ENCODE assay signal across 8 mouse cellular contexts in the genomic region with DNA sequence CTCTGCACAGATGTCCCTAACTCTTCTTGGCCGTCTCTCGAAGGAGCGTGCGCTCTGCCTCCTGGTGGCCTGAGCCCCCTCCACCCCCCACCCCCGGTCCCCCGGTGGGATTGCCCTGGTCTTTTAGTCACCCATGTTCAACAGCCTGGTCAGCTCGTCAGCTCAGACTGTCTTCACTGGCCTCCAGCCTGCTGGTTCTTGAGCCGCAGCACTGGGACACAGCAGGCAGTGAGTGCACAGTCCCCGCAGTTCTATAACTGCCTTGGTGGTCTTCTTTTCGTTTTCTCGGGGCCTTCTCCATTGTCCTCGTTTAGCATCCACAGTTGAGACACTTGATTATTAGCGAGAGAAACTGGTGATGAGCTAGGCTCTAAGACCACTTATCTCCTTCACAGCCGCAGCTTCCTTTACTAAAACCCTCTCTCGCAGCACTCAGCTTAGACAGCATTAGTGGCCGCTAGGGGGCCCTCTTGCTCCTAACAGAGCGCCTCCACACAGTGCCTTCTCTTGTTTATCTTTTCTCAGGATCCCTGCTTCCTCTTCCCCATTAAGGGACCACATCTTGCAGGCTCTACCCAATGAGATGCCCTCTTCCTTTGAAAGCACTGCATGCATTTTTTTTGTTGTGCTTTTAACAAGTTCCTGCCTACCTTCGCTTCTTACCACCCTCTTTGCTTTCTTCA. TPM values are rescaled to one million over a fixed set of nuclear protein-coding genes. Genes with fewer than 3 reads are reported as not detected.
DNase-seq lines count a peak whose midpoint lies in the region; ATAC-seq and TF ChIP-seq lines count a peak whose summit lies in the region.

No protein-coding gene starts in this region.

- H3K4me2 ChIP-seq in hindbrain, embryonic 11.5 days (replicated peaks; ENCODE audit: low read depth, low read length) = no peak overlapping the region

- H3K4me3 ChIP-seq in cerebellum, adult 2 months (replicated peaks; ENCODE audit: insufficient read depth, low read depth, low read length) = no peak overlapping the region
- no peak overlapping the region for H3K4me3 ChIP-seq in hindbrain, embryonic 11.5 days (ENCODE audit: low read depth, low read length)

- H3K9me3 ChIP-seq in hindbrain, embryonic 11.5 days (ENCODE audit: control insufficient read depth, low read length) = no peaks in the 10 kb centered on the region

- no peaks in the 10 kb centered on the region for H3K36me3 ChIP-seq in hindbrain, embryonic 11.5 days (ENCODE audit: control insufficient read depth, insufficient read depth, low read length)

- peak; percentile 80; the same call in 1 of the 2 replicates for ATAC-seq in hindbrain, embryonic 11.5 days (ENCODE audit: low FRiP score)

- H3K9ac ChIP-seq in hindbrain, embryonic 11.5 days (ENCODE audit: low read depth, low read length) = no peak overlapping the region

- TF ChIP-seq CTCF in cerebellum, adult 2 months (IDR thresholded peaks at IDR 0.05; ENCODE audit: borderline replicate concordance, insufficient read depth, low read depth, low read length) = peak; percentile 60; the same call in 1 of the 2 replicates

- WGBS in cerebellum, adult 2 months = 27% methylated on average over 18 of the region's 18 CpGs
- WGBS in hindbrain, embryonic 11.5 days = 19% methylated on average over 18 of the region's 18 CpGs

- H3K27me3 ChIP-seq in cerebellum, adult 2 months (ENCODE audit: control insufficient read depth, insufficient read depth, low read length) = no peaks in the 10 kb centered on the region
- H3K27me3 ChIP-seq in hindbrain, embryonic 11.5 days (ENCODE audit: control insufficient read depth, insufficient read depth, low read length) = no peaks in the 10 kb centered on the region

- no peak for TF ChIP-seq POLR2A in cerebellum, adult 2 months (IDR thresholded peaks at IDR 0.05; ENCODE audit: borderline replicate concordance, insufficient read depth, low read length)

- peaks cover 5% of the 10 kb centered on the region for H3K4me1 ChIP-seq in cerebellum, adult 2 months (ENCODE audit: control insufficient read depth, insufficient read depth, low read length)
- H3K4me1 ChIP-seq in hindbrain, embryonic 11.5 days (replicated peaks; ENCODE audit: control insufficient read depth, insufficient read depth, low read length) = no peaks in the 10 kb centered on the region

- no peak overlapping the region for H3K27ac ChIP-seq in cerebellum, adult 2 months (ENCODE audit: insufficient read depth, low read length)
- H3K27ac ChIP-seq in hindbrain, embryonic 11.5 days (ENCODE audit: low read depth, low read length) = no peak overlapping the region; the same call in 1 of the 2 replicates

- DNase-seq in MN1 (ENCODE audit: low spot score) = peak; percentile 24
- peak; percentile 70 to 77 for DNase-seq in cerebellum, adult 2 months
- peak; percentile 43 to 71 for DNase-seq in frontal cortex, postnatal 10 days (ENCODE audit: low spot score in 2 of 2)
- DNase-seq in hindbrain, embryonic 11.5 days (ENCODE audit: low spot score) = peak; percentile 87
- DNase-seq in layer of hippocampus, postnatal 14 days (ENCODE audit: low spot score in 2 of 2) = peak; percentile 72 to 80
- peak; percentile 90 for DNase-seq in lung, postnatal 36 days
- peak; percentile 63 for DNase-seq in right cerebral cortex, adult 18-20 months
- DNase-seq in urinary bladder, postnatal 14 days (ENCODE audit: low spot score) = peak; percentile 87

RNA-seq across cellular contexts. Expression of a gene that starts 52.0 kb away (rescaled TPM):
- 344 and 362 TPM in 2 replicates for polyA plus RNA-seq in cerebellum, adult 2 months (2012; rRNA removed)
- polyA plus RNA-seq in hindbrain, embryonic 11.5 days (2014; fragmentation: Nextera tagmentation; extraction: Ambion mirVana) = 542 and 547 TPM in 2 replicates
- total RNA-seq in layer of hippocampus, postnatal 14 days (2021) = 100 to 1,000 TPM; 567 to 576 TPM

Comparison
In these comparisons a context has a peak if more than half of its experiments do, and no peak if none do; other contexts are left out.
1. DNase-seq: peak in every context shown above with its lines; median percentile 90 in lung, postnatal 36 days; 87 in hindbrain, embryonic 11.5 days; 87 in urinary bladder, postnatal 14 days; 76 in layer of hippocampus, postnatal 14 days; 74 in cerebellum, adult 2 months; 63 in right cerebral cortex, adult 18-20 months; 57 in frontal cortex, postnatal 10 days; 24 in MN1.